Mouse (Mus musculus): ENCODE data around the gene Ccdc189. TPM values are rescaled to one million over a fixed set of nuclear protein-coding genes. Genes with fewer than 3 reads are reported as not detected.

The Ccdc189 gene
- polyA plus RNA-seq, 1 experiment: 7.1 TPM

- peaks cover 65% of the 10 kb centered on the region for H3K36me3 ChIP-seq (ENCODE audit: control insufficient read depth)
- H3K4me1 ChIP-seq (ENCODE audit: control insufficient read depth): peaks cover 52% of the 10 kb centered on the region
- H3K4me3 ChIP-seq (replicated peaks): no peak overlapping the region
- no peaks in the 10 kb centered on the region for H3K27me3 ChIP-seq (ENCODE audit: control insufficient read depth)
- H3K9me3 ChIP-seq (ENCODE audit: control insufficient read depth, low read length): no peaks in the 10 kb centered on the region
- TF ChIP-seq GATA1 (IDR thresholded peaks at IDR 0.05; ENCODE audit: low read length) (no peak), TAL1 (IDR thresholded peaks at IDR 0.05; ENCODE audit: low read length) (no peak)
Observed at GRCm38 (mm10) chr7:127585031-127585430, 3.4 kb downstream of the Ccdc189 start.

GRCm38 (mm10) chr7:127583260-127583659 is 5.1 kb downstream of the Ccdc189 start:
- no peaks in the 10 kb centered on the region for H3K27me3 ChIP-seq (ENCODE audit: control insufficient read depth)
- no peak overlapping the region for H3K4me3 ChIP-seq (replicated peaks)
- TF ChIP-seq TAL1 (IDR thresholded peaks at IDR 0.05; ENCODE audit: low read length): no peak
- no peak for TF ChIP-seq GATA1 (IDR thresholded peaks at IDR 0.05; ENCODE audit: low read length)
- peaks cover 72% of the 10 kb centered on the region for H3K36me3 ChIP-seq (ENCODE audit: control insufficient read depth)
- H3K4me1 ChIP-seq (ENCODE audit: control insufficient read depth): peaks cover 41% of the 10 kb centered on the region
- no peaks in the 10 kb centered on the region for H3K9me3 ChIP-seq (ENCODE audit: control insufficient read depth, low read length)

GRCm38 (mm10) chr7:127574115-127574514 is 14.3 kb downstream of the Ccdc189 start:
- Histone ChIP-seq H3K36me3 (ENCODE audit: control insufficient read depth) (peaks cover 38% of the 10 kb centered on the region), H3K27me3 (ENCODE audit: control insufficient read depth) (no peaks in the 10 kb centered on the region), H3K9me3 (ENCODE audit: control insufficient read depth, low read length) (no peaks in the 10 kb centered on the region), H3K4me3 (replicated peaks) (peak overlapping the region; percentile 84), H3K4me1 (ENCODE audit: control insufficient read depth) (peaks cover 28% of the 10 kb centered on the region)
- TF ChIP-seq TAL1 (IDR thresholded peaks at IDR 0.05; ENCODE audit: low read length): no peak
- no peak for TF ChIP-seq GATA1 (IDR thresholded peaks at IDR 0.05; ENCODE audit: low read length)

GRCm38 (mm10) chr7:127573503-127574008 is 14.8 kb downstream of the Ccdc189 start:
- peaks cover 29% of the 10 kb centered on the region for H3K4me1 ChIP-seq (ENCODE audit: control insufficient read depth)
- H3K27me3 ChIP-seq (ENCODE audit: control insufficient read depth): no peaks in the 10 kb centered on the region
- H3K9me3 ChIP-seq (ENCODE audit: control insufficient read depth, low read length): no peaks in the 10 kb centered on the region
- H3K4me3 ChIP-seq (replicated peaks): peak overlapping the region; percentile 84
- TF ChIP-seq GATA1 (IDR thresholded peaks at IDR 0.05; ENCODE audit: low read length) (no peak), TAL1 (IDR thresholded peaks at IDR 0.05; ENCODE audit: low read length) (no peak)
- H3K36me3 ChIP-seq (ENCODE audit: control insufficient read depth): peaks cover 38% of the 10 kb centered on the region

- peaks cover 32% of the 10 kb centered on the region for H3K36me3 ChIP-seq (ENCODE audit: control insufficient read depth)
Observed at GRCm38 (mm10) chr7:127572895-127573471, 15.4 kb downstream of the Ccdc189 start, which contains the start of gene Phkg2. Phkg2 (plus strand) TSS chr7:127573340.

GRCm38 (mm10) chr7:127564381-127565150 is 23.8 kb downstream of the Ccdc189 start:
- Histone ChIP-seq H3K4me1 (ENCODE audit: control insufficient read depth) (peaks cover 3% of the 10 kb centered on the region; the same call in 1 of the 2 replicates), H3K4me3 (replicated peaks) (no peak overlapping the region), H3K9me3 (ENCODE audit: control insufficient read depth, low read length) (no peaks in the 10 kb centered on the region), H3K27me3 (ENCODE audit: control insufficient read depth) (no peaks in the 10 kb centered on the region), H3K36me3 (ENCODE audit: control insufficient read depth) (peaks cover 82% of the 10 kb centered on the region)
- no peak for TF ChIP-seq GATA1 (IDR thresholded peaks at IDR 0.05; ENCODE audit: low read length)
- no peak for TF ChIP-seq TAL1 (IDR thresholded peaks at IDR 0.05; ENCODE audit: low read length)

More at GRCm38 (mm10) chr7:127572895-127573471, 15.4 kb downstream of the Ccdc189 start, which contains the start of gene Phkg2:
- no peaks in the 10 kb centered on the region for H3K9me3 ChIP-seq (ENCODE audit: control insufficient read depth, low read length)
- H3K4me1 ChIP-seq (ENCODE audit: control insufficient read depth): peaks cover 29% of the 10 kb centered on the region
- peak within 1 kb of the TSS; percentile 84 for H3K4me3 ChIP-seq (replicated peaks)
- no peak for TF ChIP-seq GATA1 (IDR thresholded peaks at IDR 0.05; ENCODE audit: low read length)
- no peak for TF ChIP-seq TAL1 (IDR thresholded peaks at IDR 0.05; ENCODE audit: low read length)
- H3K27me3 ChIP-seq (ENCODE audit: control insufficient read depth): no peaks in the 10 kb centered on the region

- peaks cover 94% of the 10 kb centered on the region for H3K36me3 ChIP-seq (ENCODE audit: control insufficient read depth)
- TF ChIP-seq TAL1 (IDR thresholded peaks at IDR 0.05; ENCODE audit: low read length) (no peak), GATA1 (IDR thresholded peaks at IDR 0.05; ENCODE audit: low read length) (no peak)
- H3K9me3 ChIP-seq (ENCODE audit: control insufficient read depth, low read length): no peaks in the 10 kb centered on the region
Observed at GRCm38 (mm10) chr7:127561340-127561858, 27.0 kb downstream of the Ccdc189 start, which contains the start of gene Tmem265. Tmem265 (plus strand) TSS chr7:127561390.

GRCm38 (mm10) chr7:127560580-127560979 is 27.8 kb downstream of the Ccdc189 start:
- Histone ChIP-seq H3K4me3 (replicated peaks) (no peak overlapping the region), H3K27me3 (ENCODE audit: control insufficient read depth) (no peaks in the 10 kb centered on the region), H3K36me3 (ENCODE audit: control insufficient read depth) (peaks cover 95% of the 10 kb centered on the region), H3K9me3 (ENCODE audit: control insufficient read depth, low read length) (no peaks in the 10 kb centered on the region), H3K4me1 (ENCODE audit: control insufficient read depth) (0 out of 2 replicates have a peak, but pooled peaks cover 1% of the 10 kb centered on the region)
- TF ChIP-seq GATA1 (IDR thresholded peaks at IDR 0.05; ENCODE audit: low read length) (no peak), TAL1 (IDR thresholded peaks at IDR 0.05; ENCODE audit: low read length) (no peak)

More at GRCm38 (mm10) chr7:127561340-127561858, 27.0 kb downstream of the Ccdc189 start, which contains the start of gene Tmem265:
- no peaks in the 10 kb centered on the region for H3K27me3 ChIP-seq (ENCODE audit: control insufficient read depth)
- 0 out of 2 replicates have a peak, but pooled peaks cover 1% of the 10 kb centered on the region for H3K4me1 ChIP-seq (ENCODE audit: control insufficient read depth)
- no peak within 1 kb of the TSS for H3K4me3 ChIP-seq (replicated peaks)

- Histone ChIP-seq H3K9me3 (ENCODE audit: control insufficient read depth, low read length) (no peaks in the 10 kb centered on the region), H3K4me1 (ENCODE audit: control insufficient read depth) (no peaks in the 10 kb centered on the region), H3K4me3 (replicated peaks) (no peak overlapping the region), H3K36me3 (ENCODE audit: control insufficient read depth) (peaks cover 97% of the 10 kb centered on the region), H3K27me3 (ENCODE audit: control insufficient read depth) (no peaks in the 10 kb centered on the region)
- TF ChIP-seq TAL1 (IDR thresholded peaks at IDR 0.05; ENCODE audit: low read length): no peak
- no peak for TF ChIP-seq GATA1 (IDR thresholded peaks at IDR 0.05; ENCODE audit: low read length)
Observed at GRCm38 (mm10) chr7:127551558-127551957, 36.8 kb downstream of the Ccdc189 start.
